Mouse (Mus musculus) left cerebral cortex, postnatal 36 days (tissue): ENCODE measurements at regions not wholly inside any gene's neighbourhood (a gene's known extent, or its start where the extent isn't known, plus 50 kb on each side); places are given as distances from the start of the nearest gene placed in this dataset.

Experiments
- DNase-seq, 2 experiments: peaks; one replicate each; pipeline ENCODE4 v3.0.0; 2021 to 2022; ENCODE audit warnings: low spot score in 2 of 2, mixed read lengths in 1 of 2
- intact Hi-C: fragments of 180-260 bp; cut with DNase I; formaldehyde crosslinking; loops from one replicate; pipeline ENCODE4 v1.15.1; 2025

- intact Hi-C loops, result no loop called here
Observed at GRCm38 (mm10) chr13:28607551-28608114, 345.9 kb downstream of the Sox4 start.

GRCm38 (mm10) chr13:28606651-28607050 is 346.9 kb downstream of the Sox4 start:
- intact Hi-C loops, result no loop called here
- DNase-seq, result no peak

More at GRCm38 (mm10) chr13:28607551-28608114, 345.9 kb downstream of the Sox4 start:
- DNase-seq, result no peak

DNA sequence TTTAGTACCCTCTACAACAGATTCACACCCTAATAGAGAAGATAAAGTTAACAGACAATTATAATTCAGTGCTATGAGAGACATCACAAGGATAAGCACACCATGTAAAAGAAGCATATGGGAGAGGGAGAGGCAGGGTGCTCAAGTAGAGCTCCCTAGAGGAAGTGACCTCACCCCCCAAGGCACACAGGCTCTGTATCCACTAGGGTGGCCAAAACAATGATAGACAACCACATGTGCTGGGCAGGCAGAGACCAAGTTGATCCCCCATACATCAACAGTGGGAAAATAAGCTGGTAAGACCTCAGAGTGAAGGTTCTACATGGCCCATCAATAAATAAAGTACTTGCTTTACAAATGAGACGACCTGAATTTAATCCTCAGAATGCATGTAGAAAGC is 347.7 kb downstream of the Sox4 start:
- intact Hi-C loops, result no loop called here
- DNase-seq, result no peak

- peak; percentile 8 to 13 for DNase-seq
- intact Hi-C loops, result no loop called here
Observed at GRCm38 (mm10) chr13:28604016-28604415, 346.7 kb downstream of the Gm11361 start.

DNA sequence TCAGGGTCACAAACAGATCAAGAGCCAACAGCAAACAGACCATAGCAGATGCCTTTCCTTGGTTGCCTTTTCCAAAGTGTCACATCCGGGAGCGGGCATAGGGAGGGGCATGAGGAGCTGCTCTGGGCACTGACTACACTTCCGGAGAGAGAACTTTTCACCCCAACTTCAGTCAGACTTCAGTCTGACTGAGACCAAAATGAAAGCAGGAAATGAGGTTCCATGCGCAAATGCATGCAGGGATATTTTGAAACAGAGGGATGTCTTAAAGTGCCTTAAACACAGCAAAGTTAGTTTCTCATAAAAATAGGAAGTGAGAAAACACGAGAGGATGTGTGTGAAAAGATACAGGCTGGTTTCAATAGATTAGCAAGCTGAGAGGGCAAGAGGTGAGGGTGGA is 343.5 kb downstream of the Gm11361 start:
- intact Hi-C loops, result no loop called here
- no peak for DNase-seq

- DNase-seq, result no peak
- intact Hi-C loops, result no loop called here
Observed at GRCm38 (mm10) chr13:28596367-28596766, 339.0 kb downstream of the Gm11361 start.

DNA sequence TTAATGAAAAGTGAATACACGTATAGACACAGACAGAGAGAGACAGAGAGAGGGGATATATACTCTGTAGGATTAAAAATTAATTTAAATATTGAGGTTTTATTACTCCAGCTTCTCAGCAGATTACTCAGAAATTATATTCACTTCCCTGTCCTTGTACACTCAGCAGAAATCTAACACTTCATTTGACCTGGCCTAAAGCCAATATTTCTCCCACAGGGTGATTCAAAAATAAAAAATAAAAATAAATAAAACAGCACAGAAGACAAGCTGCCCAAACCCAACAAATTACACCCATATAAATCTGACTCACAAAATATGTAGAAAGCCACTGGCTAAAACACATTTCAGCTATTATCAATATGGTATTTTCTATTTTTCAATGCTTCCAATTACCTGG is 334.8 kb downstream of the Gm11361 start:
- no peak for DNase-seq
- intact Hi-C loops, result no loop called here

GRCm38 (mm10) chr13:28587977-28588376 is 330.6 kb downstream of the Gm11361 start:
- intact Hi-C loops, result no loop called here
- no peak for DNase-seq

DNA sequence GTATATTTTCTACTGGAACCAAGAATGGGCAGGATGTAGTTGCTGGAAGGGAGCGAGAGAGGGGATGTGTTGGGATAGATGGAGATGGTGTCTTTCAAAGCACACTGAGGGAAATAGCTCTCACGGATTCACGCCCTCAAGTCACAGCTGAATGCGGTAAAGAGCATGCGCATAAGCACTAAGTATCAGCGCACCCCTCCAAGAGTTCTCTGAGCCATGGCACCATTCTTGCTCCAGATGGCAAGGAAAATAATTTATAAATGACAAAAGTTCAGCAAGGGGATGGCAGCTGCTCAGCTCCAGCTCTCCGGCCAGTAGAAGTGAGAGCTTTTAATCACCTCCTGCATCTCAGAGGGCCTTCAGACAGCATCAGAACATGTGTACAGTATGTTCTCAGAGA is 329.4 kb downstream of the Gm11361 start:
- intact Hi-C loops, result no loop called here
- no peak for DNase-seq

DNA sequence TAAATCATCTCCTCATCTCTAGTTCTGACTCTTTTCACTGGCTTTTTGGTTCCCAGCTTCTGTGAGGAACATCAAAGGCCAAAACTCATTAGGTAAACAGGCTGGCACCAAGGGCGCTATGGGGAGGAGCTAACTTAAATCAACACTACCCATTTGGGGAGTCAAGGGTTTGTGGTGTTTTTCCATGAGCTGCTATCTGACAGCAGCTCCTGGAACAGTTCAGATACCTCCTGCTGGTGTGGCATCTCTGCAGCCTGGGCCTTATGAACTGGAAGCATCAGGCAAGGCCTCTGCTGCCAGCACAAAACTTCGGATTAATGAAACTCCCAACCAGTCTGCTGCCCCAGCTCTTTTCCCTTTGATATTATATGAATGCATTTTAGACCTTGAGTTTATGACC is 328.8 kb downstream of the Gm11361 start:
- no peak for DNase-seq
- intact Hi-C loops, result no loop called here

- intact Hi-C loops, result no loop called here
- no peak for DNase-seq
Observed at GRCm38 (mm10) chr13:28583617-28584016, 326.3 kb downstream of the Gm11361 start.

GRCm38 (mm10) chr13:28575202-28575851 is 318.0 kb downstream of the Gm11361 start:
- intact Hi-C loops, result no loop called here
- DNase-seq, result no peak

- intact Hi-C loops, result no loop called here
Observed at GRCm38 (mm10) chr13:28573364-28573763, 316.0 kb downstream of the Gm11361 start.

GRCm38 (mm10) chr13:28572448-28572847 is 315.1 kb downstream of the Gm11361 start:
- DNase-seq, result no peak
- intact Hi-C loops, result no loop called here

More at GRCm38 (mm10) chr13:28573364-28573763, 316.0 kb downstream of the Gm11361 start:
- DNase-seq, result no peak

GRCm38 (mm10) chr13:28571716-28572115 is 314.4 kb downstream of the Gm11361 start:
- intact Hi-C loops, result no loop called here
- no peak for DNase-seq

DNA sequence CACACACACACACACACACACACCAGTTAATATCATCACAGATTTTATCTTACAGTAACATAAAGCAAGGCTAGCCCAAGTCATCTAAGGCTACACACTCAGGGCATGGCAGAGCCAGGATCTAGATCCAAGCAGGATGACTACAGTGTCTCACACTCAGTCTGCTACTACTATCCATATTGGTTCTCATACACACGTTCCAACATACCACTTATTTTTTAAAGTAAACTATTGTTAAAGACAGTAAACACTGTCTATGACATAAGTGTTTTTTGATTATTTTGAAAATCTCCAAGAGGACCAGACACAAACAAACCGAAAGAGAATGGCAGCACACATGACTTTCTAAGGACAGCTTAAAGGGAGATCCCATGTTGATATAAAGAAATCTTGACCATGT is 306.3 kb downstream of the Gm11361 start:
- no peak for DNase-seq

GRCm38 (mm10) chr13:28560081-28560480 is 302.8 kb downstream of the Gm11361 start:
- DNase-seq, result no peak
- intact Hi-C loops, result no loop called here

More for the DNA sequence above, 306.3 kb downstream of the Gm11361 start:
- intact Hi-C loops, result no loop called here

DNA sequence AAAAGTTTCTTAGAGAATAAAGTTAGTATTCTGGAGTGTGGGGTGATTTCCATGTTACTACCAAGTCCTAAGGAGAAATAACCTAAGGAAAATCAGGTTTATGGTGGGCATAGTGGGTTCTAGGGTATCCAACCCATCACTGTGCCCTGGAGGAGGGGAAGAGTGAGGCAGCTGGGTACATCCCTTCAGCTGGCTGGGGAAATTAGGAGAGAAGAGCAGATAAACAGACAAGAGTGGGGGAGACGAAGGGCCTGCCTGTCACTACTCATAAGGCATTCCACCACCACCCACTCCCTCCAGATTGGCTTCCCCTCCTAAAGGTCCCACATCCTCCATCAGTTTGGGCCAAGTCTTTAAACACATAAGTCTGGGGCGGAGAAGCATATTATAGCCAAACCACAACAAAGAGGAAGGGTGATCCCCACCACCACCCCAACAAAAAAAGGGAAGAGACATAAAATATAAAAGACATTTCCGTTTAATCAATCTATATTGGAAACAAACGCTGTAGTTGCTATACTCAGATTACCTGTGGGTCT is 299.8 kb downstream of the Gm11361 start:
- DNase-seq, result no peak
- intact Hi-C loops, result no loop called here

DNA sequence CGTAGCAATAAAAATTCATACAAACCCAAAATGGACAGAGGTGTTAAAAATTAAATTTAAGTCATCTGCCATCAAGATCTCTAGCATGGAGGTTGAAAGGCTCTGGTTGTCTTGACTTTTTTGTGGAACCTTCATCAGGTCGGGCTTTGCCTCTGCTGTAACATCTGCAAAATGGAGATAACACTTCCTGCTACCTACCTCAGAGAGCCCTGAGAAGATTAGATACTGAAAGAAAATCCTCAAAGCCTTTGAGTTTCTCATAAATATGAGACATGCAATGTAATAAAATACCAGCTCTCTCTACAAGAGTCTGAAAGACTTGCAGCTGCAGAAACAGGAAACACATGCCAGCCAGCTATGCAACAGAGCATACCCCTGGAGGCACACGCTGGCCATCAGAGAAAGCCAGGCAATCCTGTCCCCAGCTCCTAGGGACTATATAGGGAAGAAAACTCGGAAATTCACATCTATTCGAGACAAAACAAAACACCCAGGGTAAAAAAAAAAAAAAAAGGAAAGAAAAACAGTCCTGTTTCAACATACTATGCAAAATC is 299.1 kb downstream of the Gm11361 start:
- DNase-seq, result no peak
- intact Hi-C loops, result no loop called here

GRCm38 (mm10) chr13:28554143-28554830 is 297.0 kb downstream of the Gm11361 start:
- intact Hi-C loops, result no loop called here
- DNase-seq, result no peak
